Mouse (Mus musculus) cerebellum, postnatal 10 days (tissue): ENCODE results near the gene Fubp1.

Experiments
- DNase-seq, 2 experiments: peaks; one replicate each; pipeline ENCODE4 v3.0.0; 2021; ENCODE audit warnings: mixed read lengths in 2 of 2

Fubp1 gene

GRCm38 (mm10) chr3:152284306-152284705 lies 74.1 kb downstream of the Fubp1 start:
- no peak for DNase-seq

GRCm38 (mm10) chr3:152284759-152285158 lies 74.5 kb downstream of the Fubp1 start:
- DNase-seq, result no peak
